Mouse (Mus musculus) thymus, adult 2 months (tissue): Measurements from ENCODE around the gene Ptpn23.

ENCODE experiments used
- CTCF ChIP-seq: fragments of 200-500 bp; IDR thresholded peaks from 2 replicates; pipeline ENCODE4 v1.5.1; 2012; ENCODE audit warnings: mild to moderate bottlenecking, control low read depth, low read length, moderate library complexity, borderline replicate concordance; ENCODE audit not compliant: control insufficient read depth, poor library complexity, insufficient read depth; ENCODE audit errors: extremely low read depth
- POLR2A ChIP-seq: fragments of 200-500 bp; IDR thresholded peaks from 2 replicates; pipeline ENCODE4 v1.6.1; 2012; ENCODE audit warnings: mild to moderate bottlenecking, low read length, control low read depth, moderate library complexity; ENCODE audit not compliant: control insufficient read depth, poor library complexity, insufficient read depth; ENCODE audit errors: extremely low read depth

DNA sequence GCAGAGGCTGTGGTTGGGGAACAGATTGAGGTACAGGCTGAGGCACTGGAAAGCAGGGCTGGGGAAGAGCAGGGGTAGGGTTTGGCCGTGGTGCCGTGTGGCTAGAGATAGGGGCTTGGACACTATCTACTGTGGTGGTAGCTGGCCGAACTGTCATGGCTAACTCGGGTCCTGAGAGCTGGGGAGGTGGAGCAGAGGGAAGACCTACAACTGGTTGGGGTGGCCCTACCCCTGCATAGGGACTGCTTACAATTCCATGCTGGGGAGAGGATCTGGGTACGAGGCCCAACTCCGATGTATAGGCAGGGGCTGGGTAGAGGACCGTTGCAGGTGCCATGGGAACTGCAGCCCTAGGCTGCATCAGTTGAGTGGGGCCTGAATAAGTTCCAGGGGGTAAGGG, 20.0 kb downstream of the Ptpn23 start:
- TF ChIP-seq CTCF (no peak), POLR2A (no peak)
